Mouse (Mus musculus): ENCODE measurements around the gene Clpb. TPM values are rescaled to one million over a fixed set of nuclear protein-coding genes. Genes with fewer than 3 reads are reported as not detected.
A peak's percentile ranks its signal among the peaks of the same experiment; 100 is the strongest.
"Not testable (repeated sequence)": the region's sequence is repeated elsewhere in the genome, so short reads cannot be mapped to it uniquely, and the experiment has no call there.

Gene Clpb
- 20.1 and 21.3 TPM in 2 replicates for total RNA-seq (2017)

GRCm38 (mm10) chr7:101663514-101664159 is at the start of gene Clpb:
TSS of gene Clpb (plus strand) at chr7:101663633.
- ATAC-seq (replicated peaks in 1 of 2; ENCODE audit: insufficient read depth in 1 of 2, low FRiP score in 2 of 2, low TSS enrichment in 1 of 2, low read depth in 1 of 2, poor library complexity in 2 of 2, severe bottlenecking in 2 of 2): peak; percentile 96 to 97

- no peak for ATAC-seq (replicated peaks in 1 of 2; ENCODE audit: insufficient read depth in 1 of 2, low FRiP score in 2 of 2, low TSS enrichment in 1 of 2, low read depth in 1 of 2, poor library complexity in 2 of 2, severe bottlenecking in 2 of 2)
Observed at GRCm38 (mm10) chr7:101615406-101615805, 48.0 kb upstream of the Clpb start.

GRCm38 (mm10) chr7:101616136-101616835 is 47.1 kb upstream of the Clpb start:
- ATAC-seq (replicated peaks in 1 of 2; ENCODE audit: insufficient read depth in 1 of 2, low FRiP score in 2 of 2, low TSS enrichment in 1 of 2, low read depth in 1 of 2, poor library complexity in 2 of 2, severe bottlenecking in 2 of 2): no peak

DNA sequence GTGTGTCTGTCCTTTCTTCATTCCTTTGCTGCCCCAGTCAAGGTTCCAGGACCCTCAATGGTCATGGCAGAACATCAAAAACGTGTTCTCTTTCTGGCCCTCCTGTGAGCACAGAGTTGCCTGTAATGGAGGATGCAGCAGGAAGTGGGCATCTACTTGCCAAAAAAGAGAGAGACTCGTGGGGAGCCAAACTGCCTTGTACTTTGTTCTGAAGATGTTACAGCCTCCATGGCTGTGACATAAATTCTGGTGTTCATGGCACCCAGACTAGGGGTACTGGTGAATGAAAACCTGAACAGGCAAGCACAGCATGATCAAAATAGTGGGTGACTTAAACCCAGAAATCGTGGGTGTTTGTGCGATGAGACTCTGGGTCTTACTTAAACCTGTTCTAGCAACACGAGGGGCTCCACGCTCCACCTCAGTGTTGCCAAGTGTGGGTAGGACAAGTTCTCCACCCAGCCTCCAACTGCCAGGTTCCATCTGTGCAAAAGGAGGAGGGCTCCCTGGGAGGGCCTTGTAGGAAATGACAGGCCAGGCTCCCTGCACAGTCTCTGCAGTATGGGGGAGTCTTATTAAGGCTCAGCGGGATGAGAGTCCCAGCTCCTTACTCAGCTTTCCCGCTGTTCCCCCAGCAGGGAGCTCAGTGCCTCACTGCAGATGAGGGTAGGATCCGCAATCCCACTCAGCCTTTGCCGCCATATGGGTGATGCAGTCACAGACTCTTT is 45.8 kb upstream of the Clpb start:
- no peak for ATAC-seq (replicated peaks in 1 of 2; ENCODE audit: insufficient read depth in 1 of 2, low FRiP score in 2 of 2, low TSS enrichment in 1 of 2, low read depth in 1 of 2, poor library complexity in 2 of 2, severe bottlenecking in 2 of 2)

- ATAC-seq (replicated peaks in 1 of 2; ENCODE audit: insufficient read depth in 1 of 2, low FRiP score in 2 of 2, low TSS enrichment in 1 of 2, low read depth in 1 of 2, poor library complexity in 2 of 2, severe bottlenecking in 2 of 2): no peak
Observed at GRCm38 (mm10) chr7:101618273-101618672, 45.2 kb upstream of the Clpb start.

- 0 out of 4 replicates have a peak, but pooled peaks of 1 of the 2 experiments have one; percentile 46 for ATAC-seq (replicated peaks in 1 of 2; ENCODE audit: insufficient read depth in 1 of 2, low FRiP score in 2 of 2, low TSS enrichment in 1 of 2, low read depth in 1 of 2, poor library complexity in 2 of 2, severe bottlenecking in 2 of 2)
Observed at GRCm38 (mm10) chr7:101620373-101620772, 43.1 kb upstream of the Clpb start.

GRCm38 (mm10) chr7:101621861-101622260 is 41.6 kb upstream of the Clpb start:
- not testable (repeated sequence) for ATAC-seq (replicated peaks in 1 of 2; ENCODE audit: insufficient read depth in 1 of 2, low FRiP score in 2 of 2, low TSS enrichment in 1 of 2, low read depth in 1 of 2, poor library complexity in 2 of 2, severe bottlenecking in 2 of 2)

GRCm38 (mm10) chr7:101624283-101624682 is 39.1 kb upstream of the Clpb start:
- no peak for ATAC-seq (replicated peaks in 1 of 2; ENCODE audit: insufficient read depth in 1 of 2, low FRiP score in 2 of 2, low TSS enrichment in 1 of 2, low read depth in 1 of 2, poor library complexity in 2 of 2, severe bottlenecking in 2 of 2)

DNA sequence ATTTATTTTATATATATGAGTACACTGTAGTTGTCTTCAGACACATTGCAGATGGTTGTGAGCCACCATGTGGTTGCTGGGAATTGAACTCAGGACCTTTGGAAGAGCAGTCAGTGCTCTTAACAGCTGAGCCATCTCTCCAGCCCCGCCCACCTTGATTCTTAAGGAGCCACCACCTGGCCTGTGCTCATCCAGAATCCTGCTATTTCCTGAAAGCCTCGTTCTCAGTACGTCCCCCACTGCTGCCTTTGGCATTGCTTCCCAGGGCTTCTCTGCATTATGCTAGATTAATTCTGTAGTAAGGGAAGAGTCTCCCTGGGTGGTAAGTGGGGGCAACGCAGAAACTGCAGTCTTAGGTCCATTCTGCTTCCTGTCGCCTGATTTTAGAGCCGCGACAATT is 36.3 kb upstream of the Clpb start:
- not testable (repeated sequence) for ATAC-seq (replicated peaks in 1 of 2; ENCODE audit: insufficient read depth in 1 of 2, low FRiP score in 2 of 2, low TSS enrichment in 1 of 2, low read depth in 1 of 2, poor library complexity in 2 of 2, severe bottlenecking in 2 of 2)

DNA sequence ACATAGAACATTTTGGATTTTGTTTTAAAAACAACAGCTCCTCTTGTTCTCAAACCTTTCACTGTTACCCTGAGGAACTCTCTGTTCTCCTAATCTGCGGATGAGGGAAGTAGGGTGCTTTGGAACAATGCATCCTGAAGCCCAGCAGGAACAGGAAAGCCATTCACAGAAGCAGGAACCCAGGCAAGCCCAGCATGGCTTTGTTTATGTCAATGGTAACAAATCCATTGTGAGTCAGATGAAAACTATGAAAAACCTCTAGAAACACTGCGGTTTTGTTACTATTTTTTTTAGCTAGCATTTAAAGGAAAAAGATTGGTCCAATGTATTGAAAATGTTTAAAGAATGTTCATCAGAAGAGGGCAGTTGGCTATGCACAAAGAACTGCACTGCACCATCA is 35.0 kb upstream of the Clpb start:
- ATAC-seq (replicated peaks in 1 of 2; ENCODE audit: insufficient read depth in 1 of 2, low FRiP score in 2 of 2, low TSS enrichment in 1 of 2, low read depth in 1 of 2, poor library complexity in 2 of 2, severe bottlenecking in 2 of 2): no peak

GRCm38 (mm10) chr7:101633629-101634177 is 29.7 kb upstream of the Clpb start:
- ATAC-seq (replicated peaks in 1 of 2; ENCODE audit: insufficient read depth in 1 of 2, low FRiP score in 2 of 2, low TSS enrichment in 1 of 2, low read depth in 1 of 2, poor library complexity in 2 of 2, severe bottlenecking in 2 of 2): no peak

GRCm38 (mm10) chr7:101634513-101634912 is 28.9 kb upstream of the Clpb start:
- ATAC-seq (replicated peaks in 1 of 2; ENCODE audit: insufficient read depth in 1 of 2, low FRiP score in 2 of 2, low TSS enrichment in 1 of 2, low read depth in 1 of 2, poor library complexity in 2 of 2, severe bottlenecking in 2 of 2): peak in 1 of 2 experiments; percentile 49; a peak in 1 of 4 replicates

GRCm38 (mm10) chr7:101636056-101636455 is 27.4 kb upstream of the Clpb start:
- ATAC-seq (replicated peaks in 1 of 2; ENCODE audit: insufficient read depth in 1 of 2, low FRiP score in 2 of 2, low TSS enrichment in 1 of 2, low read depth in 1 of 2, poor library complexity in 2 of 2, severe bottlenecking in 2 of 2): no peak

DNA sequence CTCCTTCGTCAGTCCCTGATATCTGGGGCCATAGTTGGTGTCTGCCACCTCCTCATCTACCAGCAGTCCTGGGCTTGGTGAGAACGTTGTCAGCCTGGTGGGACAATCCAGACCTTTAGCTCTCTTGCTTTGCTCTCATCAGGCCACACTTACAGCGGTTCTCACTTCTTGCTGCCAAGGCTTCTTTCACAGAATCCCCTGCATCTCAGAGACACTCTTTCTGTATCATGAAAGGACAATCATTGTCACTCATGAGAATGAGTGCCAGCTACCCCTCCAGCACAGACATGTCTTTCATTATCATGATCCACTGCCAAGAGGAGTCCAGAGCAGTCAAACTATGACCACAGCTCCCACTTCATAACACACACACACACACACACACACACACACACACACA is 19.6 kb upstream of the Clpb start:
- ATAC-seq (replicated peaks in 1 of 2; ENCODE audit: insufficient read depth in 1 of 2, low FRiP score in 2 of 2, low TSS enrichment in 1 of 2, low read depth in 1 of 2, poor library complexity in 2 of 2, severe bottlenecking in 2 of 2): no peak

GRCm38 (mm10) chr7:101649729-101650128 is 13.7 kb upstream of the Clpb start:
- no peak for ATAC-seq (replicated peaks in 1 of 2; ENCODE audit: insufficient read depth in 1 of 2, low FRiP score in 2 of 2, low TSS enrichment in 1 of 2, low read depth in 1 of 2, poor library complexity in 2 of 2, severe bottlenecking in 2 of 2)

GRCm38 (mm10) chr7:101650565-101650964 is 12.9 kb upstream of the Clpb start:
- no peak for ATAC-seq (replicated peaks in 1 of 2; ENCODE audit: insufficient read depth in 1 of 2, low FRiP score in 2 of 2, low TSS enrichment in 1 of 2, low read depth in 1 of 2, poor library complexity in 2 of 2, severe bottlenecking in 2 of 2)

DNA sequence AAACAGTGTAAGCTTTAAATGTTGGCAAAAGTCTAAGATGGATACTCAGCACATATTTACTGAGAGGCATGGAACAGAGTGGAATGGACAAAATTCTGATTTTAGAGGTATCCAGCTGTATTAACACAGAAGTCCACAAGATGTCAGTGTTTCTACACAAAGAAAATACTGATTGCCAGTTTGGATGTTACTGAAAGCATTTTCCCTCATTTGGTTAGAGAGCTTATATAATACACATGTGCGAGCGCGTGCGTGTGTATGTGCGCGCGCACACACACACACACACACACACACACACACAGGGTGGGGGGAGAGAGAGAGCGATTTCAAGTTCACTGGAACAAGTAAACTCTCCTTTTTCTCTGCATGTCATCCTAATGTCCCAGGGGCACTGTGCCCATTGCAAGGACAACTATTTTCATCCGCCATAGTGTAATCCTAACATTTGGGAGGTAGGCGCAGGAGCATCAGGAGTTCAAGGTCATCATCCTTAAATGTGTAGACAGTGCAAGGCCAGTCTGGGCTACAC is 9.7 kb upstream of the Clpb start:
- ATAC-seq (replicated peaks in 1 of 2; ENCODE audit: insufficient read depth in 1 of 2, low FRiP score in 2 of 2, low TSS enrichment in 1 of 2, low read depth in 1 of 2, poor library complexity in 2 of 2, severe bottlenecking in 2 of 2): peak in 1 of 2 experiments; percentile 58; a peak in 2 of 4 replicates

DNA sequence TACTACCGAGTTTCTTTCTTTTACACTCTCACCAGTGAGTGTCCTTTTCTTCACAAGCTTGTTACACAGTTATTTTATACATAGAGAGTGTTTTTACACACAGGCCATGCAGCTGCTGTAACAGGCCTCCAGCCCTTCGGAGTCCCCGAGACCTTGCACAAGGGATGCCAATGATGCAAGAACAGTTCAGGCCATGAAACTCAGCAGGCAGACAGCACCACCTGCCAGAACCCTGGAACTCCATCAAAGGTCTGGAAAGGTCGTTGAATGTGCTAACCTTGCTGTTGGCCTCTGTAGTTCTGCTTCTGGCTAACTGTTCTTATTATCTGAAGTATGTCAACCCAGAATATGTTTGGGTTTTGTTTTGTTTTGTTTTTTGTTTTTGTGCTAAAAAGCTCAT is 8.5 kb upstream of the Clpb start:
- no peak for ATAC-seq (replicated peaks in 1 of 2; ENCODE audit: insufficient read depth in 1 of 2, low FRiP score in 2 of 2, low TSS enrichment in 1 of 2, low read depth in 1 of 2, poor library complexity in 2 of 2, severe bottlenecking in 2 of 2)

All from hematopoietic stem cell, adult 5-6 weeks (primary cell).